Mouse (Mus musculus) spleen, embryonic (tissue): Measurements from ENCODE around the gene Teddm2.
"Not testable (repeated sequence)": the region's sequence is repeated elsewhere in the genome, so short reads cannot be mapped to it uniquely, and the experiment has no call there.

Experiments used
- CTCF ChIA-PET: fragments of 350-600 bp; sonication (Branson Sonifier 250); formaldehyde crosslinking; loops from one replicate; lab custom pipeline; 2022; lab: Charles Lee

The Teddm2 gene

GRCm38 (mm10) chr1:153905884-153906283 lies 5.9 kb upstream of the Teddm2 start:
- CTCF ChIA-PET: interaction anchor here (0.8 kb wide), 1 partner anchor 37 kb away, joined by 6 read pairs; no protein-coding TSS in a partner anchor

- CTCF ChIA-PET: no interaction called here
Measured at GRCm38 (mm10) chr1:153904236-153904635, 4.2 kb upstream of the Teddm2 start.

DNA sequence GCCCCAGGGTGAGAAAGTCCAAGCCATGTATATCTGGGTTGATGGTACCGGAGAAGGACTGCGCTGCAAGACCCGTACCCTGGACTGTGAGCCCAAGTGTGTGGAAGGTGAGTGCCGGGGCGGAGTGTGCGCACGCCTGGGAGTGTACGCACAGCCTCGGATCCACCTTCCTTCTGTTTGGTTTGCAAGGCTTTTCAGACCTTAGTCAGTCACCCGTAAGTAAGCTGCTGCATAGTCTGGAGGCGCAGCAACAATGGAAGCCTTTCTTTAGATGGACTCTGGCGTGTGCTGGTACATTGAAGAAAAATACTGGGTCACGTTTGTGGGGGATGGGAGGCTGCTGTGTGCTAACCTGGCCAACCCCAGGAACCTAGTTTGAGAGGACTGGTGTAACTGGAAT lies 3.0 kb upstream of the Teddm2 start:
- CTCF ChIA-PET: no interaction called here

GRCm38 (mm10) chr1:153900860-153901730 lies 1.1 kb upstream of the Teddm2 start:
- CTCF ChIA-PET: interaction anchor here (0.6 to 1.3 kb wide), 2 partner anchors 217 to 739 kb away, joined by 5 read pairs; no protein-coding TSS in a partner anchor

- CTCF ChIA-PET: no interaction called here
Measured at GRCm38 (mm10) chr1:153900381-153900780, 353 bp upstream of the Teddm2 start.

DNA sequence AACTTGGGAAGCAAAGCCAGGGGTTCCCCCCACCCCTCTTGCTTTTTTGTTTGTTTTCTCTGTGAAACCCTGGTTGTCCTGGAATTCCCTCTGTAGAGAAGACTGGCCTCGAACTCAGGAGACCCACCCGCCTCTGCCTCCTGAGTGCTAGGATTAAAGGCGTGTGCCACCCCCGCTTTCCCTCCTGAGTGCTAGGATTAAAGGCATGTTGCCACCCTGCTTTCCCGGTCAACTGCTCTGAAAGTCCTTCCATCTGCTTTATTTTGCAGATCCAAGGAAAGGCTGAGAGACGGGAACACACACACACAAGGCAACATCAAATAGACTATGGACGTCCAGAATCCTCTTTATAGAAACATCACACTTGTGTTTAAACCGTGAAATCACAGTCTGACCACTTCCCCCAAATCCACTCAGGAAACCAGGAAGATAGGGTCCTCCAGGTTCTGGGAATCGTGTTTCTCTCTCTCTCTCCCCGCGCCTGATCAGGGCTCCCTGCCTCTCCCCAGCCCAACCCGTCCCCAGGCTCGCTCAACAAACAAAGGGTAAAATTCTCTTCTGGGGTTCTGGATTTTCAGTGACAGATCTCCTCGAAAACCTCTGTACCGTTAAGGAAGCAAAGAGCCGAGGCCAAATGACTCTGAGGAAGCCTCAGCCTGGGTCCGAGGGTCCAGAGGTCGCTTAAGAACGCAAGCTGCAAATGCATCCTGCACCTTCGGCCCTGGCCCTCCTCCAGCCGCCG lies 868 bp downstream of the Teddm2 start:
- CTCF ChIA-PET: interaction anchor here (0.6 to 0.7 kb wide), 2 partner anchors 219 to 827 kb away, joined by 3 read pairs; no protein-coding TSS in a partner anchor

DNA sequence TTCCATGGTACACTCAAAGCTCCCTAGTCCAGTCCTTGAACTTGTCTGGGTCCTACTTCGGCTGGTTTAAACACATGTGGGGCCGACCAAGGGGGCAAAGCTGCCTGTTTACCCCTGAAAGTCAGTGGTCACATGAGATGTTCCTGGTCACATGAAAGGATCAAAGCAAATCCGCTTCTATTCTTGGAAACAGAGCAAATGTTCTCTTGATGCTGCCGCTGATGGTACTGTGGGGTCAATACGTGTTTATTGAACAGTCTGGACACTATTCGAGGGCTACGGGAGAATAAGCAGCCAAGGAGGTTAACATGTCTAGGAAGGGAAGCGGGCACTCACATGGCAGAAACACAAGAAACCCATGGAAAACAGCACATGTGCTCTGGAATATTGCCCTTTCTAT lies 2.8 kb downstream of the Teddm2 start:
- CTCF ChIA-PET: interaction anchor here (0.5 to 0.6 kb wide), 2 partner anchors 150 to 1078 kb away, joined by 5 to 11 read pairs; no protein-coding TSS in a partner anchor

DNA sequence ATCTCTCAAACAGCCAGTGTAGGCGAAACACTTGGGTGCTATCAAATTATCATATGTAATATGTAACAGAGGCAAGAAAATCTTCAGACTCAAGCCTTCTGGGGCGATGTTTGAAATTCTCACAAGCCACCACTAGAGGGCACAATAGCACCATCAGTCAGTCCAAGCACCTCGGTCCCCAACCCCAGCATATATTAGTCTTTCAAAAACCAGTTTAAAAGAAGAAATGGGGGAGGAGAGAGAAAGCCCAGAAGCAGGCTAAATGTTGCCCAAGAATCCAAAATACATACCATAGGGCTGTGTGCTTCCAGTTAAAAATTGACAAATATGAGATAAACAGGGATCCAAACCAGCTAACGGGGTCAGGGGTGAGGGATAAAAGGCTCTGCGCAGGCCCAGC lies 5.0 kb downstream of the Teddm2 start:
- CTCF ChIA-PET: no interaction called here

GRCm38 (mm10) chr1:153894201-153894893 lies 5.7 kb downstream of the Teddm2 start:
- CTCF ChIA-PET: no interaction called here

DNA sequence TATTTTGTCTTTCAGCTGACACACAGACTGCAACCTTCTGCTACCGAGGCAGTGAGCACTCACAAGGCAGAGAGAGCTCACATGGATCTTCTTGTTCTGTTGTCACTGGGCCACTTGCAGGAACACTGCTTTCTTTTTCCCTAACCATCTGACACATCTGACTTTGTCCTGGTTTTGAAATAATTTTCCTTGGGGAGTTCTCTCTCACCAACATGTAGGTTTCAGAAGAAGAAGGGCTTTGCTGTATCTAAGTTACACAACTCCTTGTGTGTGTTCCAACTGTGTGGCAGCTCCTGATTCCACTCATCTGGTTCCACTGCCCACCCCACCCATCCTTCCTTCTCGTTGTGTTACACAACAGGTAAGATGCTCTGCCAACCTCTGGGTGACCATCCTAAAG lies 6.3 kb downstream of the Teddm2 start:
- CTCF ChIA-PET: no interaction called here

- CTCF ChIA-PET: no interaction called here
Measured at GRCm38 (mm10) chr1:153891442-153891841, 8.6 kb downstream of the Teddm2 start, which contains the start of gene Teddm1a. Gene Teddm1a, plus strand, starts transcription at chr1:153891742.

- CTCF ChIA-PET: no interaction called here
Measured at GRCm38 (mm10) chr1:153890121-153890520, 9.9 kb downstream of the Teddm2 start.

DNA sequence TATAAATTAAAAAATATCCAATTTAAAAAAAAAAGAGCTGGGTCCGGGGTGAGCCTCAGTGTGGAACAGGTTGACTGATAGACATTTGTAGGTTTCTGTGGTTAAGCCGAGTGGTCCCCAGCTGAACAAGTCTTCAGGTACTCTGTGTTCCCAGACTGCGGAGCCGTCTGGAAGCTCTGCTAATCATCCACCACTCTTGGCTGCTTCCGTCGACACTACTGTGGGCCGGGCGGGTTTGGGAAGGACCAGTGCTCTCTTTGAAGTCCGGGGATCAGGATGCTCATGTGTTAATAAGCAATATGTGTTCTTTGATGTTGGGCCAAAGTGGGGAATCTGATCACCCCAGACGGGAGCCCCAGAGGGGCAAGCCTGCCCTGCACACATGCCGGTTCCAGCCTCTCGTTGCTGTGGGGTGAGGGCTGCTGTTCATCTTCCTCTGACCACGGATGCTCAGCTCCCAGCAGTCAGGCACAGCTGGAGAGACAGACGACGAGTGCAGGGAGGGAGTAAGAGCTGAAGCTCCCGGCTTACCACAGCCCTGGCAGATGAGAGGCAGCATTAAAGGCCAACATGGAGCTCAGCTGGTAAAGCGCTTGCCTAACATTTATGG lies 13.9 kb downstream of the Teddm2 start:
- CTCF ChIA-PET: interaction anchor here (0.6 kb wide), 1 partner anchor 51 kb away, joined by 3 read pairs; no protein-coding TSS in a partner anchor

DNA sequence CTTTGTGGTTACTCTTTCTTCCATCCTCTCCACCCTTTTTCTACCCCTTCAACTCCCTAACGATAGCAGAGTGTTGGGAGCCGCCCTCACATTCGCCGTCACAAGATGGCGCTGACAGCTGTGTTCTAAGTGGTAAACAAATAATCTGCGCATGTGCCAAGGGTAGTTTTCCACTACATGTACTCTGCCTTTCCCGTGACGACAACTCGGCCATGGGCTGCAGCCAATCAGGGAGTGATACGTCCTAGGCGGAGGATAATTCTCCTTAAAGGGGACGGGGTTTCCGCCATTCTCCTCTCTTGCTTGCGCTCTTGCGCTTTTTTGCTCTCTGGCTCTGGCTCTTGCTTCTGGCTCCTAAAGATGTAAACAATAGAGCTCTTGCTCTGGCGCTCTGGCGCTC lies 19.6 kb downstream of the Teddm2 start:
- CTCF ChIA-PET: not testable (repeated sequence)

DNA sequence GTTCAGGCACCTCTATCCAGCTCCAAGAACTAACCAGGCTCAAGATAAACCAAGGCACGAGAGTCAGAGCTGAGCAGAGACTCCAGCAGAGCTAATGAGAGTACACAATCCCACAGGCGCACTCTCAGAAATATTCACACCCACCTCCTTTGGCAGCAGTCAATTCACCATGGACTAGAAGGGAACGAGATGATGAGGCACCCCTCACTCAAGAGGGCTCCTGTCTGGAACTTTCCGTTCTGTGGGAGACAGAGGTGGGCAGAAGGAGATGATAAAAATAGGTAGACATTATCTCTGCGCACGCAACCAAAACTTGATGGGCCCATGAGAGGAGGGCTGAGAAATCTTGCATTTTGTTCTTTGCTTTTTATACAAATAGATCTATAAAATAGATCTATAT lies 26.0 kb downstream of the Teddm2 start, which contains the start of gene Teddm1b:
Gene Teddm1b (plus strand): TSS at position 301 of the 400 bp plus-strand sequence.
- CTCF ChIA-PET: no interaction called here

DNA sequence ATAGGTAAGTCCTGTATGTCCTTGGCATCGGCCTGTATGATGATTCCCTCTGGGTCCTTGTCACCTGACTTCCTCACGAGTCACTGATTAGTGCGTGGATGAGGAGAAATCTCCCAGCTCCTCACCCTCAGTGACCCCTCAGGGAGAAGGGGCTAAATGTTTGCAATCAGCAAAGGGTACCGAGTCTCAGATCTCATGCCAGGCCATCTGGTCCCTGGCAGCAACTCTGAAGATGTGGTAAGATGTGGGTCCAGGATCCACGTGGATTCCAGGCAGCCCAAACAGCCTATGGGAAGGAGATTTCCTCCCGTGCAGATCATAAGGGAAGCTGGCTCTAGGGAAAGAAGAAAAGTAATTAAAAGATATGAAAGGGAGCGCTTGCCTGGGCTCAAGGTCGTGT lies 44.1 kb downstream of the Teddm2 start:
- CTCF ChIA-PET: no interaction called here

- CTCF ChIA-PET: not testable (repeated sequence)
Measured at GRCm38 (mm10) chr1:153852696-153853095, 47.3 kb downstream of the Teddm2 start.

- CTCF ChIA-PET: no interaction called here
Measured at GRCm38 (mm10) chr1:153846867-153847266, 53.2 kb downstream of the Teddm2 start.

DNA sequence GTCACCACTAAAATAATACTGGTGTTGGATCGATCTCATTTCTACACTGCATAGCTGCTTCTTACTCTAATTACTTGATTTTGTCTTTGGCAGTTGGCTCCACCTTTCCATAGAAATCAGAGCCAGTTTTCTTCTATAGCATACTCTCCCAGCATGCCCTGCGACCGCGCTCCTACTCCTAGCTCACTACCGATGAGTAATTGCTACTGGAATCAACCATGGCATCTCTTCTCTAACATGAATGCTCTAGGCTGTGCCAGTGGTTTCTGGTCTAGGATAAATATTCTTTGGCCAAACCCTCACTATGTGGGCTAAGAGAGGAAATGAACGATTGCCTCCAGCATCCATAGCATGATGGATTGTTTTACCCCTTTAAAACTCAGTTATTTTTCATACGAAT lies 53.6 kb downstream of the Teddm2 start:
- CTCF ChIA-PET: interaction anchor here (0.6 to 0.7 kb wide), 2 partner anchors 43 to 316 kb away, joined by 3 to 15 read pairs; no protein-coding TSS in a partner anchor

DNA sequence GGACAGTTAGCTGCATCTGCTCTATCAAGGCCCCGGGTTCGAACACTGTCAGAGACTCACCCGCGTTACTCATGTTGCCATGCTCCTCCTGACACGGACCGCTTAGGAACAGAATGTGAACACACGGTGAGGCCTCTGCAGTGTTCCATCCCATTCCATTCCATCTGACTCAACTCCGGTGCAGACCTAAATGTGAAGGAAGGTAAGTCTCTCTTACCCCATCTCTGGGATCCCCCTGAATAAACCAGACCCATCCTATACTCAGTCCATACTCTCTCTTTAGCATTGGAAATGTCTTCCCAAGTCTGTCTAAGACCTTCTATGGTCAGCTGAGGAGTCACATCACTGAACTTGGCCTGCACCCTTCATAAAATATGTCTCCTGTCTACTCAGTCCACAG lies 56.0 kb downstream of the Teddm2 start, which contains the start of gene Rgsl1:
Gene Rgsl1 (minus strand): TSS at position 101 of the 400 bp plus-strand sequence.
- CTCF ChIA-PET: no interaction called here
